Mouse (Mus musculus) heart, postnatal 0 days (tissue): ENCODE data around the gene Clcn6.

Experiments
- CTCF ChIP-seq: IDR thresholded peaks from 2 replicates; pipeline ENCODE4 v1.5.1; 2016; ENCODE audit warnings: antibody characterized with exemption, control low read depth, low read depth
- EP300 ChIP-seq: IDR thresholded peaks from 2 replicates; pipeline ENCODE4 v1.6.1; 2016; ENCODE audit warnings: antibody characterized with exemption, low read depth

DNA sequence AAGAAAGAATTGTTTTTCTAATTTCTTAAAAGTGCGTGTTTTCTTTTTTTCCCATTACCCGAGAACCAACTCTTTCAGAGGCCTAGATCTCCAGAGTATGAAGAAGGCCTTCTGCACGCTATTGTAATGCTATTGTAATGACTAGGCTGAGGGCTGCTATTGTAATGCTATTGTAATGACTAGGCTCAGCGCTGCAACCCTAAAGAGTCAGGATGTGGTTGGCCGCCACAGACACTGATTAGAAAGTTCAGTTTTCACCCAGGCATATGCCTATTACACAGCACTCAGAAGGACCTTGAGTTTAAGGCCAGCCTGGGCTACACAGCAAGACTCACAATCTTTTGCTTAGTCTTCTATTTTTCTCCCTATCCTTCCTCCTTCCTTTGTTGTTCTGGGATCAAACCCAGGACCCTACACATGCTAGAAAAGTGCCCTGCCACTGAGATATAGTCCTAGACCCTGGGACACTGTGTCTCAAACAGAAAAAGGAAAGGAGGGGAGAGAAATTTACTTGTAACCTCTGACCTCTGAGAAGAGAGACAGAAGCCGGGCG, 4.7 kb downstream of the Clcn6 start:
- TF ChIP-seq CTCF (no peak), EP300 (no peak)
